In genomic region chr13:71166226-71166625, GRCm38 (mm10) we compare ENCODE assay signal across 22 mouse cellular contexts.
DNase-seq lines count a peak whose midpoint lies in the region; ATAC-seq and TF ChIP-seq lines count a peak whose summit lies in the region.
"Had no signal": no experiment of that assay in that cellular context is flagged by ENCODE, and none has a peak within 500 bp of the region (broad histone marks: within the 10 kb centered on the region; RNA-seq: fewer than 3 reads in every experiment).

No protein-coding gene starts in this region.

- 21% methylated on average over 3 of the region's 3 CpGs for WGBS in forebrain, embryonic 12.5 days
- 24% methylated on average over 3 of the region's 3 CpGs for WGBS in forebrain, postnatal 0 days
- 39% methylated on average over 3 of the region's 3 CpGs for WGBS in midbrain, embryonic 10.5 days
- 30% methylated on average over 3 of the region's 3 CpGs for WGBS in midbrain, postnatal 0 days
- 12% methylated on average over 3 of the region's 3 CpGs for WGBS in midbrain, embryonic 13.5 days

- ATAC-seq in forebrain, embryonic 12.5 days (ENCODE audit: low FRiP score): 0 out of 2 replicates have a peak, but pooled peaks have one; percentile 18
- ATAC-seq in forebrain, postnatal 0 days: no peak
- no peak for ATAC-seq in midbrain, postnatal 0 days (ENCODE audit: low FRiP score)
- peak; percentile 10; the same call in 1 of the 2 replicates for ATAC-seq in midbrain, embryonic 13.5 days
- ATAC-seq: intestine, postnatal 0 days had no signal

- no peak overlapping the region for H3K4me2 ChIP-seq in forebrain, embryonic 12.5 days
- H3K4me2 ChIP-seq in forebrain, postnatal 0 days (ENCODE audit: low read depth): no peak overlapping the region
- no peak overlapping the region for H3K4me2 ChIP-seq in midbrain, postnatal 0 days (ENCODE audit: low read depth, low read length, poor library complexity, severe bottlenecking)
- H3K4me2 ChIP-seq in midbrain, embryonic 13.5 days (replicated peaks): no peak overlapping the region
- H3K4me2 ChIP-seq: limb, embryonic 12.5 days; liver, embryonic 11.5 days; stomach, embryonic 15.5 days had no signal

- no peaks in the 10 kb centered on the region for H3K9me3 ChIP-seq in forebrain, embryonic 12.5 days
- H3K9me3 ChIP-seq in forebrain, postnatal 0 days (ENCODE audit: low read length): no peaks in the 10 kb centered on the region
- no peaks in the 10 kb centered on the region for H3K9me3 ChIP-seq in midbrain, embryonic 10.5 days (replicated peaks)
- H3K9me3 ChIP-seq in midbrain, postnatal 0 days (ENCODE audit: low read length): no peaks in the 10 kb centered on the region
- H3K9me3 ChIP-seq in midbrain, embryonic 13.5 days: no peaks in the 10 kb centered on the region
- H3K9me3 ChIP-seq: limb, embryonic 12.5 days; neural tube, embryonic 13.5 days; stomach, embryonic 15.5 days had no signal

- TF ChIP-seq CTCF in forebrain, postnatal 0 days (IDR thresholded peaks at IDR 0.05; ENCODE audit: low read depth): no peak
- no peak for TF ChIP-seq CTCF in midbrain, postnatal 0 days (IDR thresholded peaks at IDR 0.05)
- no peak for TF ChIP-seq CTCF in gastrocnemius, adult 2 months (IDR thresholded peaks at IDR 0.05)

- H3K27me3 ChIP-seq in forebrain, embryonic 12.5 days: peaks cover 35% of the 10 kb centered on the region
- no peaks in the 10 kb centered on the region for H3K27me3 ChIP-seq in forebrain, postnatal 0 days (ENCODE audit: insufficient read depth, low read length)
- peaks cover 32% of the 10 kb centered on the region for H3K27me3 ChIP-seq in midbrain, embryonic 10.5 days (ENCODE audit: low read depth, poor library complexity, severe bottlenecking)
- H3K27me3 ChIP-seq in midbrain, postnatal 0 days (ENCODE audit: insufficient read depth, low read length): no peaks in the 10 kb centered on the region
- peaks cover 15% of the 10 kb centered on the region for H3K27me3 ChIP-seq in midbrain, embryonic 13.5 days
- H3K27me3 ChIP-seq: limb, embryonic 12.5 days; stomach, embryonic 15.5 days had no signal

- no peak for DNase-seq in forebrain, postnatal 0 days
- no peak for DNase-seq in midbrain, embryonic 10.5 days (ENCODE audit: low spot score)
- DNase-seq in midbrain, postnatal 0 days (ENCODE audit: low spot score): no peak
- no peak for DNase-seq in gastrocnemius, adult 2 months
- no peak for DNase-seq in kidney, postnatal 4 days
- DNase-seq: adrenal gland, postnatal 14 days; cerebellum, adult 8-10 months; gastrocnemius, postnatal 25 days; heart, adult 2 months; kidney, postnatal 25 days; layer of hippocampus, postnatal 36 days; lung, adult 18-20 months; lung, postnatal 10 days; thymus, adult 18-20 months; thymus, postnatal 36 days had no signal

- H3K4me1 ChIP-seq in forebrain, embryonic 12.5 days: peaks cover 24% of the 10 kb centered on the region
- H3K4me1 ChIP-seq in forebrain, postnatal 0 days (ENCODE audit: insufficient read depth): no peaks in the 10 kb centered on the region
- H3K4me1 ChIP-seq in midbrain, embryonic 10.5 days: peaks cover 42% of the 10 kb centered on the region
- no peaks in the 10 kb centered on the region for H3K4me1 ChIP-seq in midbrain, postnatal 0 days (ENCODE audit: insufficient read depth, low read length)
- peaks cover 24% of the 10 kb centered on the region for H3K4me1 ChIP-seq in midbrain, embryonic 13.5 days (replicated peaks)
- H3K4me1 ChIP-seq: limb, embryonic 12.5 days; stomach, embryonic 15.5 days had no signal

- H3K36me3 ChIP-seq in forebrain, embryonic 12.5 days (replicated peaks): no peaks in the 10 kb centered on the region
- H3K36me3 ChIP-seq in forebrain, postnatal 0 days (ENCODE audit: insufficient read depth): no peaks in the 10 kb centered on the region
- H3K36me3 ChIP-seq in midbrain, embryonic 10.5 days: no peaks in the 10 kb centered on the region
- H3K36me3 ChIP-seq in midbrain, postnatal 0 days (ENCODE audit: insufficient read depth, low read length): no peaks in the 10 kb centered on the region
- no peaks in the 10 kb centered on the region for H3K36me3 ChIP-seq in midbrain, embryonic 13.5 days
- H3K36me3 ChIP-seq: limb, embryonic 12.5 days; neural tube, embryonic 13.5 days; stomach, embryonic 15.5 days had no signal

- intact Hi-C loops in gastrocnemius, adult 2 months (cut with DNase I): no loop called here

- H3K27ac ChIP-seq in forebrain, embryonic 12.5 days: no peak overlapping the region
- no peak overlapping the region for H3K27ac ChIP-seq in forebrain, postnatal 0 days (ENCODE audit: low read depth, low read length)
- H3K27ac ChIP-seq in midbrain, embryonic 10.5 days (replicated peaks): peak overlapping the region; percentile 76
- H3K27ac ChIP-seq in midbrain, postnatal 0 days (ENCODE audit: low read depth, low read length): no peak overlapping the region
- peak overlapping the region; percentile 56 for H3K27ac ChIP-seq in midbrain, embryonic 13.5 days
- no peak overlapping the region for H3K27ac ChIP-seq in gastrocnemius, adult 2 months
- H3K27ac ChIP-seq: heart, adult 2 months; limb, embryonic 12.5 days; neural tube, embryonic 13.5 days; stomach, embryonic 15.5 days had no signal

- no peak overlapping the region for H3K9ac ChIP-seq in forebrain, embryonic 12.5 days
- no peak overlapping the region for H3K9ac ChIP-seq in forebrain, postnatal 0 days
- no peak overlapping the region for H3K9ac ChIP-seq in midbrain, postnatal 0 days (replicated peaks; ENCODE audit: low read length, poor library complexity, severe bottlenecking)
- no peak overlapping the region for H3K9ac ChIP-seq in midbrain, embryonic 13.5 days (replicated peaks)
- H3K9ac ChIP-seq: limb, embryonic 12.5 days; neural tube, embryonic 13.5 days; stomach, embryonic 15.5 days had no signal

- no peak overlapping the region for H3K4me3 ChIP-seq in forebrain, embryonic 12.5 days (replicated peaks)
- no peak overlapping the region for H3K4me3 ChIP-seq in forebrain, postnatal 0 days (ENCODE audit: low read depth, low read length)
- H3K4me3 ChIP-seq in midbrain, embryonic 10.5 days: no peak overlapping the region
- no peak overlapping the region for H3K4me3 ChIP-seq in midbrain, postnatal 0 days (ENCODE audit: low read depth, low read length)
- H3K4me3 ChIP-seq in midbrain, embryonic 13.5 days (replicated peaks): no peak overlapping the region
- H3K4me3 ChIP-seq in gastrocnemius, adult 2 months: no peak overlapping the region
- H3K4me3 ChIP-seq: heart, adult 2 months; limb, embryonic 12.5 days; neural tube, embryonic 13.5 days; stomach, embryonic 15.5 days had no signal

Comparison
In these comparisons a context has a peak if more than half of its experiments do, and no peak if none do; other contexts are left out.
1. ATAC-seq: peak in forebrain, embryonic 12.5 days (single experiment) and midbrain, embryonic 13.5 days (single experiment); none in forebrain, postnatal 0 days (single experiment) and midbrain, postnatal 0 days (single experiment).
2. H3K27ac ChIP-seq: peak in midbrain, embryonic 10.5 days (single experiment) and midbrain, embryonic 13.5 days (single experiment); none in forebrain, embryonic 12.5 days (single experiment), forebrain, postnatal 0 days (single experiment), midbrain, postnatal 0 days (single experiment) and gastrocnemius, adult 2 months (single experiment).